Mouse (Mus musculus): ENCODE data around the gene Gzmf.
A peak's percentile ranks its signal among the peaks of the same experiment; 100 is the strongest.
"Not testable (repeated sequence)": the region's sequence is repeated elsewhere in the genome, so short reads cannot be mapped to it uniquely, and the experiment has no call there.

Gzmf gene

DNA sequence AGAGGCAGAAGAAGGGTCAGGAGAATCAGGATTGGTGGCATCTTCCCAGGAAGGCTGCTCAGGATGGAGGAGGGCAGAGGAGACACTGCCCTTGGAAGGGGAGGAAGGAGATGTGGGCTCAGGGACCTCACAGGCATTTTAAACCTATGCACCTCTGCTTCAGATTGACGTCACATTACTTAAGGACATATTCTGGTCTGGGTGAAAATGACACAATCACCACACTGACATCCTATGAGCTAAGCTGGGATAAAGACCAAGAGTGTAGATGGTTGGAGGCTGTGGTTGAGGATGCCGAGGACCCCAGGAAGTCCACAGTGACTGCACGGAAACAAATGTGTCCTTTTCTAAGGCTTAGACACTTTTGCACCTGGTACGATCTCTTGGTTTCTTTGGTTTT, at the start of gene Gzmf:
TSS of gene Gzmf (minus strand) at position 101 of the 400 bp plus-strand sequence.
- Histone ChIP-seq H3K36me3 (ENCODE audit: control insufficient read depth, insufficient read depth, low read length, poor library complexity, severe bottlenecking) (no peaks in the 10 kb centered on the region), H3K27me3 (ENCODE audit: control insufficient read depth, insufficient read depth, low read length, poor library complexity, severe bottlenecking) (no peaks in the 10 kb centered on the region)
- DNase-seq (ENCODE audit: low read depth, low spot score), result no peak

DNA sequence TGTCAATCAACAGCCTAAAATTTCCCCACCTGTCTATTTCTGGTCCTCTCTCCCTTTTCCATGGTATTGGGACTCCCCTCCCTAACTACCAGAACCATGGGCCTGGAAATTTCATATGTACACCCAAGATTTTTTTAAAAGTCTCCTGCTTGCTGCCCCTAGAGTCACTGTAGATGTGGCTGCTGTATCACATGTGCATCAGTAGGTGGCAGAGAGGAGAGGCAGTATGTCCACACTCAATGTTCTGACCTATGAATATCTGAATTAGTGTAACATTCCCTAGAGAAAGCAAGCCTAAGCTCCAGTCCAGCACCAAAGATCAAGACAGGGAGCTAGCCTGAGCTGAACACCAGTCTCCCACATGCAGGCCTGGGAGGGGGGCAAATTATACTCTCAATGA, 29.2 kb upstream of the Gzmf start:
- no peak for DNase-seq (ENCODE audit: low read depth, low spot score)
- Histone ChIP-seq H3K36me3 (ENCODE audit: control insufficient read depth, insufficient read depth, low read length, poor library complexity, severe bottlenecking) (no peaks in the 10 kb centered on the region), H3K27me3 (ENCODE audit: control insufficient read depth, insufficient read depth, low read length, poor library complexity, severe bottlenecking) (no peaks in the 10 kb centered on the region)

DNA sequence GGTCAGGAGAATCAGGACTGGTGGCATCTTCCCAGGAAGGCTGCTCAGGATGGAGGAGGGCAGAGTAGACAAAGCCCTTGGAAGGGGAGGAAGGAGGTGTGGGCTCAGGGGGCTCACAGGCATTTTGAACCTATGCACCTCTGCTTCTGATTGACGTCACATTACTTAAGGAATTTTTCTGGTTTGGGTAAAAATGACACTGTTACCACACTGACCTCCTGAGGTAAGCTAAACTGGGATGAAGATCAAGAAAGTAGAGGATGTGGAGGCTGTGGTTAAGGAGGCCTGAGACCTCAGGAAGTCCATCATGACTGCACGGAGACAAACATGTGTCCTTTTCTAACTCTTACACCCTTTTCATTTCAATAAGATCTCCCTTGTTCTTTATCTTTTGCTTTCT, 23.3 kb upstream of the Gzmf start, which contains the start of gene Gzmc:
TSS of gene Gzmc (minus strand) at position 101 of the 400 bp plus-strand sequence.
- no peak for DNase-seq (ENCODE audit: low read depth, low spot score)
- Histone ChIP-seq H3K36me3 (ENCODE audit: control insufficient read depth, insufficient read depth, low read length, poor library complexity, severe bottlenecking) (no peaks in the 10 kb centered on the region), H3K27me3 (ENCODE audit: control insufficient read depth, insufficient read depth, low read length, poor library complexity, severe bottlenecking) (no peaks in the 10 kb centered on the region)

DNA sequence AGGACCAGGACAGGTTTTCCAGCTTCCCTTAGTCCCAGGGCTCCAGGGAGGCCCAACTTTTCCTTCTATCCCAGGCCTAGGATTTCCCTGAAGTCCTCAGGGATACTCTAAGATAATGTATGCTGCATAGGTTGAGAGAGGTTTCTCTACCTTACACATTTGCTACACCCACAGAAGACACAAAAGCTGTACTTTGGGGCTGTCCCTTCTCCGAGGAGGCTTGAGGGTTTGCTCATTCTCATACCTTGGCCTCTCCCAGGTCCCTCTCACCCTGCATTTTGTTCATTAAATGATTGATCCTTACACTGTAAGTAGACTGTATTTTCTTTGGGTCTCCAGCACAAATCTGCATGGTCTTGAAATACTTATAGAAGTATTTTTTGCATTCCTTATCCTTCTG, 5.6 kb downstream of the Gzmf start:
- Histone ChIP-seq H3K27me3 (ENCODE audit: control insufficient read depth, insufficient read depth, low read length, poor library complexity, severe bottlenecking) (no peaks in the 10 kb centered on the region), H3K36me3 (ENCODE audit: control insufficient read depth, insufficient read depth, low read length, poor library complexity, severe bottlenecking) (no peaks in the 10 kb centered on the region)
- no peak for DNase-seq (ENCODE audit: low read depth, low spot score)

DNA sequence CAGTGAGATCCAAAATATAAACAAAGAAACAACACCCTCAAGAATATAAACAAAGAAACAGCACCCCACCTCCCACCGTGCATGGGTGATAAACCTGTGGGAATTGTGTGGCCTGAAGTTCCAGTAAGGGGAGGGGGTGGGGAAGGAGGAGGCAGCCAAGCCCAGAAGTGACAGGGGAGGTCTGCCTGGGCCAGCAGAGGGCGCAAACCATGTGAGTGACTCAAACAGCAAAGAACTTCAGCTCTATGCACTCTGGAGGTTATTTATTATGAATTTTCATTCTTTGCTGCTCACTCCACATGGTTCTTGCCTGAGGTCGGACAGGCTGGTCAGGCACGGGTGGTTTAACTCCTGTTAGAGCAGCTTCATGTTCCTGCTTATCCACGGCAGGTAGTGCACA, 6.2 kb downstream of the Gzmf start:
- not testable (repeated sequence) for H3K36me3 ChIP-seq (ENCODE audit: control insufficient read depth, insufficient read depth, low read length, poor library complexity, severe bottlenecking); H3K27me3 ChIP-seq (ENCODE audit: control insufficient read depth, insufficient read depth, low read length, poor library complexity, severe bottlenecking)
- peak; percentile 20 for DNase-seq (ENCODE audit: low read depth, low spot score)

DNA sequence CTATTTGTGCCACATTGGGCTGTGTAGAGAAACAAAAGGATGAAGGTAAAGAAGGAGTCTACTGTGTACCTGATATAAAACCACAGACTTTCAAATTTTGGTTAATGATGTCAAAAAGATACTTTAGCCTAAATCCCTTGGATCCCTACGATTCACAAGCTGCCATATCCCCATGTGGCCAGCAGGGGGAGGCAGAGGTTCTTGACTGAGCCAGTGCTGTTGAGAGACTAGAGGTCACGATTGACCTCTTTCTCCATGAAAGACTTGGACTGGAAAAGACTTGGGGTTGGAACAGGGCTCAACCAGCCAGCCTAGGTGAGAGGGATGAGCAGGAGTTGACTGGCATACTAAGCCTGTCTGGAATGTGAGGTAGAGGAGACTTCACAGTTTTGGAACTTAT, 7.2 kb downstream of the Gzmf start:
- DNase-seq (ENCODE audit: low read depth, low spot score), result peak; percentile 47
- Histone ChIP-seq H3K36me3 (ENCODE audit: control insufficient read depth, insufficient read depth, low read length, poor library complexity, severe bottlenecking) (no peaks in the 10 kb centered on the region), H3K27me3 (ENCODE audit: control insufficient read depth, insufficient read depth, low read length, poor library complexity, severe bottlenecking) (no peaks in the 10 kb centered on the region)

DNA sequence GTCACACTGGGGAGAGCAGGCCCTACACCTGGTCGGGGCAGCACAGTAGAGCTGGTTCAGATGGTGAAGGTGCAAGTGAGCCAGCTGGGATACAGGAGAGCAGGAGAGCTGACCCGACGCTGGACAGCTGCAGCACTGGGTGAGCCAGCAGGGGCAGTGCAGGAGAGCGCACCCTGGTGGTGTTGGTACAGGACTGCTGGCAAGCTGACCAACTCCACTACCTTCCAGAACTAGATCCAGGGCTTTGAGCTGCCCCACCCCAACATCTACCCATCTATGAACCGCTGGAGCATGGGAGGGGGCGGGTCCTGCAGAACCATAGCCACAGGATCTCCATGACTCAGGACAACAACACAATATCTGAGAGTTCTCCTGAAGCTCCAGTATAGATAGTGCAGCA, 24.3 kb downstream of the Gzmf start:
- Histone ChIP-seq H3K36me3 (ENCODE audit: control insufficient read depth, insufficient read depth, low read length, poor library complexity, severe bottlenecking) (no peaks in the 10 kb centered on the region), H3K27me3 (ENCODE audit: control insufficient read depth, insufficient read depth, low read length, poor library complexity, severe bottlenecking) (no peaks in the 10 kb centered on the region)
- no peak for DNase-seq (ENCODE audit: low read depth, low spot score)

DNA sequence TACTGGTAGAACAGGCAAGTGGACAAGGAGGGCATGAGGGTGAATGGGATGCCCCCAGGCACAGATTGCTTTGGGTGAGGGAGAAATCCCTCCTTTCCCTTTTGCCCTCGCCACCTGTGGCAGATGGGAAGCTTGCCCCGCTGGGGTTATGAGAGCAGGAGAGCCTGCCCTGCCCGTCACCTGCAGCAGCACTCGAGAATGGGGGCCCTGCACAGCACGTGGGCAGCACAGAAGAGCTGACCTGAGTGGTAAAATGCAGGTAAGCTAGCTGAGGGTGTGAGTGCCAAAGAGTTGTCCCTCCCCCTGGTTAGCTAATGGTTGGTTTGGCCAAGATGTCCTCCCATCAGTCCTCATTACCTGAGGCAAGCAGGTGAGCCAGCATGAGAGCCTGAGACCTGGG, 24.7 kb downstream of the Gzmf start:
- H3K36me3 ChIP-seq (ENCODE audit: control insufficient read depth, insufficient read depth, low read length, poor library complexity, severe bottlenecking), result no peaks in the 10 kb centered on the region
- no peaks in the 10 kb centered on the region for H3K27me3 ChIP-seq (ENCODE audit: control insufficient read depth, insufficient read depth, low read length, poor library complexity, severe bottlenecking)
- DNase-seq (ENCODE audit: low read depth, low spot score), result no peak

DNA sequence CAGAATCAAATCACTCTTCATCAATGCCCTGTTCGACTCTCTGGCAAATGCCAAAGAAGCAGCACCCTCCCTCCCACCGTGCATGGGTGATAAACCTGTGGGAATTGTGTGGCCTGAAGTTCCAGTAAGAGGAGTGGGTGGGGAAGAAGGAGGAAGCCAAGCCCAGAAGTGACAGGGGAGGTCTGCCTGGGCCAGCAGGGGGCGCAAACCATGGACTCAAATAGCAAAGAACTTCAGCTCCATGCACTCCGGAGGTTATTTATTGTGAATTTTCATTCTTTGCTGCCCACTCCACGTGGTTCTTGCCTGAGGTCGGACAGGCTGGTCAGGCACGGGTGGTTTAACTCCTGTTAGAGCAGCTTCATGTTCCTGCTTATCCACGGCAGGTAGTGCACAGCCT, 33.6 kb downstream of the Gzmf start:
- H3K27me3 ChIP-seq (ENCODE audit: control insufficient read depth, insufficient read depth, low read length, poor library complexity, severe bottlenecking); H3K36me3 ChIP-seq (ENCODE audit: control insufficient read depth, insufficient read depth, low read length, poor library complexity, severe bottlenecking): not testable (repeated sequence)
- peak; percentile 13 for DNase-seq (ENCODE audit: low read depth, low spot score)

DNA sequence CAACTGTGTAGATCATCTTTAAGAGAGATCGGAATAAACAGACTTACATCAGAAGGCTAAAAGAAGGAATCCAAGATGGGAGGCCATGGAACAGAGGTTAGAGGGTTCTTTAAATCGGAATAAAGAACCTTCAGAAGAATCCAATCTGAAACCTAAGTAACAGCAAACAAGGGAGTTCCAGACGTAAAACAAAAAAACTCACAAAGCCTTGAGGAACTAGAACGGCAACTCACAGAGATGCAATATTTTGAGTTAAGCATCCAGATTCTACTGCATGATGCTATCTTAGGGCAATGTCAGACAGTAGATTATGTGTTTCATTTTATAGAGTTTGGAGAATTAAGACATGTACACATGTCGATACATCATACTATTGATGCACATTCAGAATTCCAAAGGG, 36.7 kb downstream of the Gzmf start, which contains the start of gene Gzmn:
TSS of gene Gzmn (minus strand) at position 101 of the 400 bp plus-strand sequence.
- no peaks in the 10 kb centered on the region for H3K36me3 ChIP-seq (ENCODE audit: control insufficient read depth, insufficient read depth, low read length, poor library complexity, severe bottlenecking)
- no peaks in the 10 kb centered on the region for H3K27me3 ChIP-seq (ENCODE audit: control insufficient read depth, insufficient read depth, low read length, poor library complexity, severe bottlenecking)
- no peak for DNase-seq (ENCODE audit: low read depth, low spot score)

DNA sequence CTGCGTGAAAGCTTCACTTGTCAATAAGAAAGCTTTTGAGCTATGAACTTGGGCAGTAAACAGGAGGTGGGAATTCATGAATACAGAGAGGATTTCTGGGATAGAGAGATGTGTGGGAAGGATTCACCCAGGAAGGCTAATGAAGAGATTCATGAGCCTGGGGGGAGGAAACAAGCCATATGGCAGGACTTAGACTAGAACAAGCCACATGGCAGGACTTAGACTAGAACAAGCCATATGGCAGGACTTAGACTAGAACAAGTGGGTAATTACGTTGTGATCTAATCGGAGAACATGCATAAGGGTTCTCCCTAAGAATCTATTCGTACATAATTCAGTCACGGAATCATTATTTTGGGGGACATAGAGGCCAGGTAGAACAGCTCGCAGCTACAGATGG, 37.8 kb downstream of the Gzmf start:
- no peaks in the 10 kb centered on the region for H3K36me3 ChIP-seq (ENCODE audit: control insufficient read depth, insufficient read depth, low read length, poor library complexity, severe bottlenecking)
- no peak for DNase-seq (ENCODE audit: low read depth, low spot score)
- H3K27me3 ChIP-seq (ENCODE audit: control insufficient read depth, insufficient read depth, low read length, poor library complexity, severe bottlenecking), result no peaks in the 10 kb centered on the region

DNA sequence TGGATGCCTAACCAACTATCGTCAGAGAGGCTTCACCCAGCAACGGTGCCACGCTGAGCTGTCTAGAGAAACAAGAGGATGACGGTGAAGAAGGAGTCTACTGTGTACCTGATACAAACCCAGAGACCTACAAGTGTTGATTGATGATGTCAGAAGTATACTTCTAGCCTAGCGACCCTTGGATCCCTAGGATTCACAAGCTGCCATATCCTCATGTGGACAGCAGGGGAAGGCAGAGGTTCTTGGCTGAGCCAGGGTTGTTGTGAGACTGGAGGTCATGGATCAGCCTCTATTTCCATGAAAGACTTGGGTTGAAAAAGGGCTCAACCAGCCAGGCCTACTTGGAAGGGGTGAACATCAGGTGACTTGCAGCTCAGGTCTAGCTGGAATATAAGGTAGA, 38.5 kb downstream of the Gzmf start:
- Histone ChIP-seq H3K27me3 (ENCODE audit: control insufficient read depth, insufficient read depth, low read length, poor library complexity, severe bottlenecking) (no peaks in the 10 kb centered on the region), H3K36me3 (ENCODE audit: control insufficient read depth, insufficient read depth, low read length, poor library complexity, severe bottlenecking) (no peaks in the 10 kb centered on the region)
- DNase-seq (ENCODE audit: low read depth, low spot score), result no peak

DNA sequence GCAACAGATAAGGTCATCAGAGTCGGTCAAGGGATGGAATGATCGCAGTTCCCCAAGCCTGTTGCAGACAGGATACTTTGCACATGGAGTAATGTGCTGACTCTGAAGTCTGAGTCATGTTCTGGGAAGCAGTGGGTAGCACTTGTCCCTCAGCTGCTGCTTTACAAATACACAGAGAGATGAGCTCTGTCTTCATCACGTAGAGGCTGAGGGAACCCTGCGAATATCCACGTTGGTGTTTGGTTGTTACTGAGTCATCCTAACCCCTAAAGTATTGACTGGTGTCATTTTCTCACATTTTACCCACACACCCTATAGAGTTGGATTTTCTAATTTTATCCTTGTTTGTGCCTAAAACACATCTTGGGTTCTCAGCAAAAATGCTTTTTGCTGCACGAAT, 43.2 kb downstream of the Gzmf start:
- H3K27me3 ChIP-seq (ENCODE audit: control insufficient read depth, insufficient read depth, low read length, poor library complexity, severe bottlenecking), result no peaks in the 10 kb centered on the region
- no peak for DNase-seq (ENCODE audit: low read depth, low spot score)
- H3K36me3 ChIP-seq (ENCODE audit: control insufficient read depth, insufficient read depth, low read length, poor library complexity, severe bottlenecking), result no peaks in the 10 kb centered on the region

DNA sequence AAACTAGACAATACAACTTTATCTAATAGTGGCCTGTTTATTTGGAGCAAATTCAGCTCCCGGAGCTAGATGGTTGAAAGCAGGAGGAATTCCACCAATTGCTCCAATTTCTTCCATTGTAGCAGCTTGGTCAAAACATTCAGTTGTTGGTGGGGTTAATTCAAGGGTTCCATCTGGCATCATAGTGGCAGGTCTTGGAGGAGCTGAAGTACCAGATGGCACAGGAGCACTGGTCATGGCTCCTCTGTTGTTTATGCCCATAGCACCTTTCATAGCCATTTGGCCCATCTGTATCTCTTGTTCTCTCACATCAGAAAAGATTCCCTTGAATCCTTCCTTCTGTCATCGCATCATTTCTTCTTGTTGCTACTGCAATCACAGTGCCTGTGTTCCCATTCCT, 49.1 kb downstream of the Gzmf start:
- Histone ChIP-seq H3K27me3 (ENCODE audit: control insufficient read depth, insufficient read depth, low read length, poor library complexity, severe bottlenecking) (no peaks in the 10 kb centered on the region), H3K36me3 (ENCODE audit: control insufficient read depth, insufficient read depth, low read length, poor library complexity, severe bottlenecking) (no peaks in the 10 kb centered on the region)
- DNase-seq (ENCODE audit: low read depth, low spot score), result no peak

DNA sequence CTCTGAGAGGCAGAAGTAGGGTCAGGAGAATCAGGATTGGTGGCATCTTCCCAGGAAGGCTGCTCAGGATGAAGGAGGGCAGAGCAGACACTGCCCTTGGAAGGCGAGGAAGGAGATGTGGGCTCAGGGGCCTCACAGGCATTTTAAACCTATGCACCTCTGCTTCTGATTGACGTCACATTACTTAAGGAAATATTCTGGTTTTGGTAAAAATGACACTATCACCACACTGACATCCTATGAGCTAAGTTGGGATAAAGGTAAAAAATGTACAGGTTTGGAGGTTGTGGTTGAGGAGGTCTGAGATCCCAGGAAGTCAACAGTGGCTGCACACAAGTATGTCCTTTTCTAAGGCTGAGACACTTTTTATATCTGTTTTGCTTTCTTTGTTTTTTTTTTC, 51.7 kb downstream of the Gzmf start, which contains the start of gene Gzmg:
TSS of gene Gzmg (minus strand) at position 101 of the 400 bp plus-strand sequence.
- DNase-seq (ENCODE audit: low read depth, low spot score); H3K36me3 ChIP-seq (ENCODE audit: control insufficient read depth, insufficient read depth, low read length, poor library complexity, severe bottlenecking); H3K27me3 ChIP-seq (ENCODE audit: control insufficient read depth, insufficient read depth, low read length, poor library complexity, severe bottlenecking): not testable (repeated sequence)

DNA sequence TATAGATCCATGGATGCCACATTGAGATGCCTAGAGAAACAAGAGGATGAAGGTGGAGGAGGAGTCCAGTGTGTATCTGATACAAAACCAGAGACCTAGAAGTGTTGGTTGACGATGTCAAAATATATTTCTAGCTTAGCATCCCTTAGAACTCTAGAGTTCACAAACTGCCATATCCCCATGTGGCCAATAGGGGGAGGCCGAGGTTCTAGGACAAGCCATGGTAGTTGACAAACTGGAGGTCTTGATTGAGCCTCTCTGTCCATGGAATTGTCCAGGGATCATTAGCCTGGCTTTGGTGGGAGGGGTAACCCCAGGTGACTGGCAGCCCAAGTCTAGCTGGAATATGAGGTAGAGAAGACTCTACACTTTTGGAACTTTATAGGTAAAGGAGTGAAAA, 55.9 kb downstream of the Gzmf start:
- DNase-seq (ENCODE audit: low read depth, low spot score), result no peak
- Histone ChIP-seq H3K27me3 (ENCODE audit: control insufficient read depth, insufficient read depth, low read length, poor library complexity, severe bottlenecking) (no peaks in the 10 kb centered on the region), H3K36me3 (ENCODE audit: control insufficient read depth, insufficient read depth, low read length, poor library complexity, severe bottlenecking) (no peaks in the 10 kb centered on the region)

All from splenic B cell, adult 2 months (primary cell).